Mouse (Mus musculus) limb, embryonic 13.5 days (tissue): ENCODE measurements around the gene Apof. TPM values are rescaled to one million over a fixed set of nuclear protein-coding genes. Genes with fewer than 3 reads are reported as not detected.
A peak's percentile ranks its signal among the peaks of the same experiment; 100 is the strongest.
"Not testable (repeated sequence)": the region's sequence is repeated elsewhere in the genome, so short reads cannot be mapped to it uniquely, and the experiment has no call there.

Source experiments
- ATAC-seq: fragments of 200-750 bp; cut with Nextera tagmentation; 2 replicates; pipeline ENCODE4 v1.8.0; 2017; ENCODE audit warnings: low read depth, moderate number of reproducible peaks, moderate TSS enrichment; ENCODE audit not compliant: low FRiP score
- H3K27ac ChIP-seq: fragments of 300-500 bp; sonication (generic); 2 replicates; pipeline ENCODE4 v1.5.1; 2015; ENCODE audit warnings: inconsistent platforms, mild to moderate bottlenecking, moderate library complexity
- H3K27me3 ChIP-seq: fragments of 300-500 bp; sonication (generic); 2 replicates; pipeline ENCODE4 v1.6.1; 2015; ENCODE audit warnings: mild to moderate bottlenecking, inconsistent platforms
- H3K36me3 ChIP-seq: fragments of 300-500 bp; sonication (generic); 2 replicates; pipeline ENCODE4 v1.6.1; 2015; ENCODE audit warnings: inconsistent platforms, mild to moderate bottlenecking, moderate library complexity
- H3K4me1 ChIP-seq: fragments of 300-500 bp; sonication (generic); 2 replicates; pipeline ENCODE4 v1.6.1; 2015; ENCODE audit warnings: inconsistent platforms
- H3K4me2 ChIP-seq: fragments of 300-500 bp; sonication (generic); replicated peaks from 2 replicates; pipeline ENCODE4 v1.6.1; 2015; ENCODE audit warnings: inconsistent platforms, mild to moderate bottlenecking, moderate library complexity
- H3K4me3 ChIP-seq: fragments of 300-500 bp; sonication (generic); 2 replicates; pipeline ENCODE4 v1.5.1; 2015; ENCODE audit warnings: moderate library complexity, mild to moderate bottlenecking, inconsistent platforms
- H3K9ac ChIP-seq: fragments of 300-500 bp; sonication (generic); 2 replicates; pipeline ENCODE4 v1.6.1; 2015; ENCODE audit warnings: mild to moderate bottlenecking, inconsistent platforms
- H3K9me3 ChIP-seq: fragments of 300-500 bp; sonication (generic); 2 replicates; pipeline ENCODE4 v1.6.1; 2016; ENCODE audit warnings: inconsistent platforms
- WGBS: fragments of 180-500 bp; shearing (Covaris S2); methylation state at CpG from one replicate; pipeline ENCODE4 v1.1.7; 2015; 5-methylcytosine and 5-hydroxymethylcytosine counted together
- polyA plus RNA-seq: library from polyadenylated mRNA; unstranded; fragments of >200 nt; fragmentation: Nextera tagmentation; extraction: Ambion mirVana; gene quantifications from 2 replicates; pipeline ENCODE4 v1.2.1, GENCODE M21; 2015

The Apof gene
- polyA plus RNA-seq, 1 experiment from 2014 or later: not detected

- WGBS: 91% methylated on average over 14 of the region's 14 CpGs
- no peak for ATAC-seq
- Histone ChIP-seq H3K4me1 (no peaks in the 10 kb centered on the region), H3K9me3 (no peaks in the 10 kb centered on the region), H3K9ac (no peak overlapping the region), H3K4me2 (no peak overlapping the region), H3K4me3 (no peak overlapping the region), H3K27ac (no peak overlapping the region), H3K27me3 (no peaks in the 10 kb centered on the region), H3K36me3 (peaks cover 70% of the 10 kb centered on the region)
Observed at GRCm38 (mm10) chr10:128281682-128282081, 13.2 kb downstream of the Apof start.

GRCm38 (mm10) chr10:128282886-128283450, 14.5 kb downstream of the Apof start:
- Histone ChIP-seq H3K27ac (no peak overlapping the region), H3K4me3 (no peak overlapping the region), H3K4me1 (no peaks in the 10 kb centered on the region), H3K27me3 (no peaks in the 10 kb centered on the region), H3K4me2 (no peak overlapping the region), H3K9me3 (no peaks in the 10 kb centered on the region), H3K36me3 (peaks cover 69% of the 10 kb centered on the region), H3K9ac (no peak overlapping the region)
- whole genome bisulfite sequencing: 90% methylated on average over 20 of the region's 20 CpGs
- ATAC-seq: no peak

GRCm38 (mm10) chr10:128283604-128284579, 15.4 kb downstream of the Apof start:
- no peaks in the 10 kb centered on the region for H3K4me1 ChIP-seq
- H3K9ac ChIP-seq: no peak overlapping the region
- peaks cover 70% of the 10 kb centered on the region for H3K36me3 ChIP-seq
- no peak overlapping the region for H3K27ac ChIP-seq
- 63% methylated on average over 31 of the region's 31 CpGs for WGBS
- no peak overlapping the region for H3K4me3 ChIP-seq
- no peak overlapping the region for H3K4me2 ChIP-seq
- no peak; the same call in 1 of the 2 replicates for ATAC-seq
- H3K27me3 ChIP-seq: no peaks in the 10 kb centered on the region
- H3K9me3 ChIP-seq: no peaks in the 10 kb centered on the region

GRCm38 (mm10) chr10:128290594-128290993, 22.1 kb downstream of the Apof start:
- not testable (repeated sequence) for H3K4me3 ChIP-seq, ATAC-seq, H3K9me3 ChIP-seq, H3K27me3 ChIP-seq, H3K4me1 ChIP-seq, H3K9ac ChIP-seq, H3K27ac ChIP-seq, H3K4me2 ChIP-seq
- H3K36me3 ChIP-seq: peaks cover 52% of the 10 kb centered on the region
- 50% methylated on average over 1 of the region's 1 CpGs for WGBS

- Histone ChIP-seq H3K27ac (no peak overlapping the region), H3K9ac (peak overlapping the region; percentile 35; the same call in 1 of the 2 replicates), H3K36me3 (peaks cover 10% of the 10 kb centered on the region), H3K4me1 (peaks cover 11% of the 10 kb centered on the region; the same call in 1 of the 2 replicates), H3K4me3 (no peak overlapping the region), H3K4me2 (no peak overlapping the region), H3K27me3 (no peaks in the 10 kb centered on the region), H3K9me3 (no peaks in the 10 kb centered on the region)
- 78% methylated on average over 13 of the region's 13 CpGs for WGBS
- ATAC-seq: no peak
Observed at GRCm38 (mm10) chr10:128296370-128297090, 28.1 kb downstream of the Apof start.

GRCm38 (mm10) chr10:128297221-128297620, 28.8 kb downstream of the Apof start:
- no peaks in the 10 kb centered on the region for H3K27me3 ChIP-seq
- WGBS: 65% methylated on average over 4 of the region's 4 CpGs

GRCm38 (mm10) chr10:128297622-128298021, 29.2 kb downstream of the Apof start:
- H3K36me3 ChIP-seq: peaks cover under 1% of the 10 kb centered on the region; the same call in 1 of the 2 replicates
- H3K4me1 ChIP-seq: peaks cover 16% of the 10 kb centered on the region
- no peaks in the 10 kb centered on the region for H3K27me3 ChIP-seq
- H3K27ac ChIP-seq: peak overlapping the region; percentile 56; the same call in 1 of the 2 replicates
- no peaks in the 10 kb centered on the region for H3K9me3 ChIP-seq
- peak overlapping the region; percentile 25; the same call in 1 of the 2 replicates for H3K9ac ChIP-seq
- H3K4me2 ChIP-seq: peak overlapping the region; percentile 3; the same call in 1 of the 2 replicates
- ATAC-seq: 0 out of 2 replicates have a peak, but pooled peaks have one; percentile 28
- no peak overlapping the region for H3K4me3 ChIP-seq
- WGBS: 59% methylated on average over 11 of the region's 11 CpGs

More at GRCm38 (mm10) chr10:128297221-128297620, 28.8 kb downstream of the Apof start:
- H3K4me3 ChIP-seq: no peak overlapping the region
- peak overlapping the region; percentile 25; the same call in 1 of the 2 replicates for H3K9ac ChIP-seq
- peak overlapping the region; percentile 22; the same call in 1 of the 2 replicates for H3K27ac ChIP-seq
- peaks cover 12% of the 10 kb centered on the region for H3K4me1 ChIP-seq
- no peak for ATAC-seq
- no peaks in the 10 kb centered on the region for H3K9me3 ChIP-seq
- peak overlapping the region; percentile 3; the same call in 1 of the 2 replicates for H3K4me2 ChIP-seq
- peaks cover 4% of the 10 kb centered on the region; the same call in 1 of the 2 replicates for H3K36me3 ChIP-seq

GRCm38 (mm10) chr10:128298243-128298642, 29.8 kb downstream of the Apof start:
- Histone ChIP-seq H3K4me3 (no peak overlapping the region), H3K4me2 (no peak overlapping the region), H3K9me3 (no peaks in the 10 kb centered on the region), H3K27me3 (no peaks in the 10 kb centered on the region), H3K4me1 (peaks cover 16% of the 10 kb centered on the region), H3K36me3 (no peaks in the 10 kb centered on the region), H3K9ac (no peak overlapping the region), H3K27ac (no peak overlapping the region)
- ATAC-seq: no peak
- 78% methylated on average over 6 of the region's 6 CpGs for WGBS

GRCm38 (mm10) chr10:128298702-128299171, 30.3 kb downstream of the Apof start, which contains the start of gene Il23a:
TSS of gene Il23a (minus strand) at chr10:128298752.
- H3K36me3 ChIP-seq: no peaks in the 10 kb centered on the region
- no peak for ATAC-seq
- H3K27me3 ChIP-seq: no peaks in the 10 kb centered on the region
- H3K9ac ChIP-seq: peak within 1 kb of the TSS; percentile 25; the same call in 1 of the 2 replicates
- H3K9me3 ChIP-seq: no peaks in the 10 kb centered on the region
- no peak within 1 kb of the TSS for H3K4me3 ChIP-seq
- 84% methylated on average over 11 of the region's 11 CpGs for WGBS
- peak within 1 kb of the TSS; percentile 56; the same call in 1 of the 2 replicates for H3K27ac ChIP-seq
- H3K4me1 ChIP-seq: peaks cover 18% of the 10 kb centered on the region
- peak within 1 kb of the TSS; percentile 3; the same call in 1 of the 2 replicates for H3K4me2 ChIP-seq

- Histone ChIP-seq H3K9ac (peak overlapping the region; percentile 88), H3K27me3 (no peaks in the 10 kb centered on the region), H3K36me3 (peaks cover 6% of the 10 kb centered on the region; the same call in 1 of the 2 replicates), H3K9me3 (no peaks in the 10 kb centered on the region), H3K4me1 (peaks cover 22% of the 10 kb centered on the region), H3K27ac (peak overlapping the region; percentile 95), H3K4me3 (peak overlapping the region; percentile 56), H3K4me2 (peak overlapping the region; percentile 85)
- no peak for ATAC-seq
- 33% methylated on average over 3 of the region's 3 CpGs for WGBS
Observed at GRCm38 (mm10) chr10:128302357-128302756, 33.9 kb downstream of the Apof start.

GRCm38 (mm10) chr10:128302785-128303125, 34.3 kb downstream of the Apof start:
- Histone ChIP-seq H3K9ac (peak overlapping the region; percentile 88), H3K27me3 (no peaks in the 10 kb centered on the region), H3K9me3 (no peaks in the 10 kb centered on the region), H3K4me2 (peak overlapping the region; percentile 85), H3K4me3 (peak overlapping the region; percentile 56), H3K36me3 (peaks cover 6% of the 10 kb centered on the region; the same call in 1 of the 2 replicates), H3K4me1 (peaks cover 18% of the 10 kb centered on the region), H3K27ac (peak overlapping the region; percentile 95)
- under 1% methylated on average over 9 of the region's 9 CpGs for WGBS
- peak; percentile 16; the same call in 1 of the 2 replicates for ATAC-seq
